Comparison of ENCODE assay signal across 9 mouse cellular contexts in genomic region chr3:89962751-89963220, GRCm38 (mm10). TPM values are rescaled to one million over a fixed set of nuclear protein-coding genes. Genes with fewer than 3 reads are reported as not detected.
DNase-seq lines count a peak whose midpoint lies in the region; ATAC-seq and TF ChIP-seq lines count a peak whose summit lies in the region.
"Had no signal": no experiment of that assay in that cellular context is flagged by ENCODE, and none has a peak within 500 bp of the region (broad histone marks: within the 10 kb centered on the region; RNA-seq: fewer than 3 reads in every experiment).

No protein-coding gene starts in this region.

- TF ChIP-seq EP300 in stomach, postnatal 0 days (optimal IDR thresholded peaks at IDR 0.05), result no peak

- H3K27me3 ChIP-seq in erythroblast, embryonic 14.5 days (ENCODE audit: control insufficient read depth), result peaks cover 66% of the 10 kb centered on the region
- H3K27me3 ChIP-seq in heart, embryonic 13.5 days (replicated peaks), result no peaks in the 10 kb centered on the region
- peaks cover 56% of the 10 kb centered on the region for H3K27me3 ChIP-seq in liver, embryonic 12.5 days (replicated peaks)
- H3K27me3 ChIP-seq in stomach, postnatal 0 days (ENCODE audit: control insufficient read depth, insufficient read depth, low read length), result no peaks in the 10 kb centered on the region

- 0% methylated on average over 17 of the region's 30 CpGs for whole genome bisulfite sequencing in heart, embryonic 13.5 days
- WGBS in liver, embryonic 12.5 days (ENCODE audit: insufficient replicate concordance), result under 1% methylated on average over 29 of the region's 30 CpGs
- under 1% methylated on average over 29 of the region's 30 CpGs for WGBS in stomach, postnatal 0 days

- H3K4me1 ChIP-seq in erythroblast, embryonic 14.5 days (ENCODE audit: control insufficient read depth), result peaks cover 14% of the 10 kb centered on the region
- peaks cover 54% of the 10 kb centered on the region for H3K4me1 ChIP-seq in heart, embryonic 13.5 days
- peaks cover 54% of the 10 kb centered on the region for H3K4me1 ChIP-seq in liver, embryonic 12.5 days
- peaks cover 5% of the 10 kb centered on the region for H3K4me1 ChIP-seq in stomach, postnatal 0 days (replicated peaks; ENCODE audit: control insufficient read depth, insufficient read depth)

- peak overlapping the region; percentile 100 for H3K27ac ChIP-seq in heart, embryonic 13.5 days (replicated peaks)
- peak overlapping the region; percentile 72 for H3K27ac ChIP-seq in liver, embryonic 12.5 days
- H3K27ac ChIP-seq in stomach, postnatal 0 days (replicated peaks), result peak overlapping the region; percentile 98

- peak overlapping the region; percentile 99 for H3K9ac ChIP-seq in heart, embryonic 13.5 days
- H3K9ac ChIP-seq in liver, embryonic 12.5 days, result peak overlapping the region; percentile 68
- H3K9ac ChIP-seq in stomach, postnatal 0 days (ENCODE audit: low read length), result peak overlapping the region; percentile 94

- no peaks in the 10 kb centered on the region for H3K9me3 ChIP-seq in erythroblast, embryonic 14.5 days (ENCODE audit: control insufficient read depth, low read length)
- no peaks in the 10 kb centered on the region for H3K9me3 ChIP-seq in heart, embryonic 13.5 days
- no peaks in the 10 kb centered on the region for H3K9me3 ChIP-seq in liver, embryonic 12.5 days (replicated peaks)
- no peaks in the 10 kb centered on the region for H3K9me3 ChIP-seq in stomach, postnatal 0 days (ENCODE audit: control insufficient read depth, low read length)
- H3K9me3 ChIP-seq: G1E had no signal

- no peak for ATAC-seq in erythroblast, adult 5-6 weeks (replicated peaks; ENCODE audit: low FRiP score, poor library complexity, severe bottlenecking)
- no peak for ATAC-seq in heart, embryonic 13.5 days (ENCODE audit: extremely low read depth, insufficient number of reproducible peaks, low FRiP score, low TSS enrichment)
- no peak for ATAC-seq in liver, embryonic 12.5 days
- ATAC-seq in stomach, postnatal 0 days (ENCODE audit: low FRiP score, low TSS enrichment), result no peak

- no peak for TF ChIP-seq CTCF in stomach, postnatal 0 days (IDR thresholded peaks at IDR 0.05; ENCODE audit: low read depth)

- peak; percentile 52 for DNase-seq in right cerebral cortex, postnatal 25 days
- no peak for DNase-seq in right cerebral cortex, postnatal 4 days
- peak; percentile 46 for DNase-seq in stomach, postnatal 0 days (ENCODE audit: low spot score)
- DNase-seq in embryo, embryonic 10.5 days (ENCODE audit: low spot score), result no peak

- peak overlapping the region; percentile 99 for H3K4me2 ChIP-seq in heart, embryonic 13.5 days
- H3K4me2 ChIP-seq in liver, embryonic 12.5 days, result peak overlapping the region; percentile 69
- peak overlapping the region; percentile 97 for H3K4me2 ChIP-seq in stomach, postnatal 0 days (replicated peaks; ENCODE audit: low read depth)

- no peaks in the 10 kb centered on the region; the same call in 1 of the 2 replicates for H3K36me3 ChIP-seq in erythroblast, embryonic 14.5 days (ENCODE audit: control insufficient read depth)
- peaks cover 22% of the 10 kb centered on the region for H3K36me3 ChIP-seq in heart, embryonic 13.5 days
- H3K36me3 ChIP-seq in liver, embryonic 12.5 days, result peaks cover 10% of the 10 kb centered on the region
- peaks cover 3% of the 10 kb centered on the region for H3K36me3 ChIP-seq in stomach, postnatal 0 days (ENCODE audit: control insufficient read depth, insufficient read depth, low read length)
- H3K36me3 ChIP-seq: G1E had no signal

- H3K4me3 ChIP-seq in erythroblast, embryonic 14.5 days (replicated peaks), result peak overlapping the region; percentile 46
- peak overlapping the region; percentile 96 for H3K4me3 ChIP-seq in heart, embryonic 13.5 days
- H3K4me3 ChIP-seq in liver, embryonic 12.5 days, result peak overlapping the region; percentile 67
- H3K4me3 ChIP-seq in stomach, postnatal 0 days (ENCODE audit: low read depth, low read length), result peak overlapping the region; percentile 79

RNA-seq across cellular contexts. Expression of gene Atp8b2, which starts 0.5 kb away (rescaled TPM):
- 0.01 and 0.03 TPM in 2 replicates for polyA plus RNA-seq in erythroblast, embryonic 14.5 days (2012)
- 0.96 and 6.7 TPM in 2 replicates for total RNA-seq in erythroblast, adult 5-6 weeks (2015; ENCODE audit: low replicate concordance)
- total RNA-seq in erythroblast, adult 5-6 weeks (2017; ENCODE audit: low replicate concordance), result 2.1 and 7.8 TPM in 2 replicates
- polyA plus RNA-seq in heart, embryonic 13.5 days (2015; fragmentation: Nextera tagmentation; extraction: Ambion mirVana), result 9.9 and 10.3 TPM in 2 replicates
- 4.2 and 4.6 TPM in 2 replicates for polyA plus RNA-seq in liver, embryonic 12.5 days (2016; fragmentation: Nextera tagmentation; extraction: Ambion mirVana)
- 4.2 and 5.0 TPM in 2 replicates for polyA plus RNA-seq in stomach, postnatal 0 days (2015; fragmentation: Nextera tagmentation; extraction: Ambion mirVana)

RNA-seq across cellular contexts. Expression of gene Hax1, which starts 35.8 kb away (rescaled TPM):
- 6.0 and 6.7 TPM in 2 replicates for polyA plus RNA-seq in erythroblast, embryonic 14.5 days (2012)
- total RNA-seq in erythroblast, adult 5-6 weeks (2015; ENCODE audit: low replicate concordance), result 118 and 129 TPM in 2 replicates
- 48.2 and 60.8 TPM in 2 replicates for total RNA-seq in erythroblast, adult 5-6 weeks (2017; ENCODE audit: low replicate concordance)
- 79.3 and 97.1 TPM in 2 replicates for polyA plus RNA-seq in heart, embryonic 13.5 days (2015; fragmentation: Nextera tagmentation; extraction: Ambion mirVana)
- 131 and 150 TPM in 2 replicates for polyA plus RNA-seq in liver, embryonic 12.5 days (2016; fragmentation: Nextera tagmentation; extraction: Ambion mirVana)
- polyA plus RNA-seq in stomach, postnatal 0 days (2015; fragmentation: Nextera tagmentation; extraction: Ambion mirVana), result 73.6 and 77.7 TPM in 2 replicates

RNA-seq across cellular contexts. Expression of gene Il6ra, which starts 49.8 kb away (rescaled TPM):
- polyA plus RNA-seq in erythroblast, embryonic 14.5 days (2012), result 0.02 and 0.07 TPM in 2 replicates
- 9.4 and 10.0 TPM in 2 replicates for total RNA-seq in erythroblast, adult 5-6 weeks (2015; ENCODE audit: low replicate concordance)
- 3.0 and 3.1 TPM in 2 replicates for total RNA-seq in erythroblast, adult 5-6 weeks (2017; ENCODE audit: low replicate concordance)
- 0.74 and 0.75 TPM in 2 replicates for polyA plus RNA-seq in heart, embryonic 13.5 days (2015; fragmentation: Nextera tagmentation; extraction: Ambion mirVana)
- 1.9 and 2.1 TPM in 2 replicates for polyA plus RNA-seq in liver, embryonic 12.5 days (2016; fragmentation: Nextera tagmentation; extraction: Ambion mirVana)
- polyA plus RNA-seq in stomach, postnatal 0 days (2015; fragmentation: Nextera tagmentation; extraction: Ambion mirVana), result 4.3 and 4.5 TPM in 2 replicates
- polyA plus RNA-seq: G1E had no signal

Comparison
In these comparisons a context has a peak if more than half of its experiments do, and no peak if none do; other contexts are left out.
1. DNase-seq: peak in right cerebral cortex, postnatal 25 days (single experiment) and stomach, postnatal 0 days (single experiment); none in right cerebral cortex, postnatal 4 days (single experiment) and embryo, embryonic 10.5 days (single experiment).
2. H3K4me3 ChIP-seq: peak in every context shown above with its lines; median percentile 96 in heart, embryonic 13.5 days; 79 in stomach, postnatal 0 days; 67 in liver, embryonic 12.5 days; 46 in erythroblast, embryonic 14.5 days.
3. Peak in every context shown above with its lines, with median percentiles within 50 percentile points of each other: H3K27ac ChIP-seq, H3K4me2 ChIP-seq and H3K9ac ChIP-seq.